Mouse (Mus musculus): Measurements from ENCODE around the gene Rimbp2. TPM values are rescaled to one million over a fixed set of nuclear protein-coding genes. Genes with fewer than 3 reads are reported as not detected.

Gene Rimbp2
- total RNA-seq, 2 experiments from 2014 or later: not detected

DNA sequence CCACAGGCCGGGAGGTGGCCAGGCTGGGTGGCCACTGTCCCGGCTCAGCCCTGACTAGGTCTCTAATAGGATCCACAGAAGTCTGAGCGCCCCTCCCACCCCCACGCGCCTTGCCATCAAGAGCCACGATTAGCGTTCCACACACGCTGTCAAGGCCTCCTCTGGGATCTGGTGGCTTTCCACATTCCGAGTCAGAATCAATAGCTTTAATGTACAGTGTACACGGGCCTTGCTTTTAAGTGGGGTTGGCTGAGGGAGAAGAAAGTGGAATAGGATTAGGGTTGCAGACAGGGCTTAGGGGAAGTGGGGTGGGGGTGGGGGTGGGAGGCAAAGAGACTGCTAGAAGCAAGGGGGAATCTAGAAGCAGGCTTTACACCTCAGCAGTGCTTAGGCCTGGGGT lies 12.8 kb downstream of the Rimbp2 start:
- ATAC-seq (replicated peaks; ENCODE audit: low FRiP score, poor library complexity, severe bottlenecking): no peak

DNA sequence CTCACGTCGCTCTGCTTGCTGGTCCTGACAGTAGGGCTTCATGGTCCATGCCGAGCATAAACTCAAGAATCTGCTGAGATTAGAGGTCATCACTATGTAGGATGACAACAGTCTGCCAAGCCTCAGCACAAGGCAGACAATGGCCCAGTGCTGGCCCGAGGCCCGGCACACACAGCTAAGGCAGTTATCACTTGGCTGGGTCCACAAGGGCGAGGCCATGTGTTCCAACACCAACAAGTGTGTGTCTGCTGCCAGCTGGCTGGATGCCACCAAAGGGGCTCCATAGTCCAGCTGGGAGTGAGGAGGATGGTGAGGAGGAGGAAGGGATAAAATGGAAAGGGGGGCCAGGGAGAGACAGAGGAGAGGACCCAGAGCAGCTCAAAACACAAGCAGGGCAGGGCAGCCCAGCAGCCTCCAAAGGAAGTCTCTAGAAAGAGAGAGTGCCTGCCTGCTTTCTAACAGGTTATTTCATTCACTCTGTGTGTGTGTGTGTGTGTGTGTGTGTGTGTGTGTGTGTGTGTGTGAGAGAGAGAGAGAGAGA lies 17.9 kb downstream of the Rimbp2 start:
- ATAC-seq (replicated peaks; ENCODE audit: low FRiP score, poor library complexity, severe bottlenecking): no peak

DNA sequence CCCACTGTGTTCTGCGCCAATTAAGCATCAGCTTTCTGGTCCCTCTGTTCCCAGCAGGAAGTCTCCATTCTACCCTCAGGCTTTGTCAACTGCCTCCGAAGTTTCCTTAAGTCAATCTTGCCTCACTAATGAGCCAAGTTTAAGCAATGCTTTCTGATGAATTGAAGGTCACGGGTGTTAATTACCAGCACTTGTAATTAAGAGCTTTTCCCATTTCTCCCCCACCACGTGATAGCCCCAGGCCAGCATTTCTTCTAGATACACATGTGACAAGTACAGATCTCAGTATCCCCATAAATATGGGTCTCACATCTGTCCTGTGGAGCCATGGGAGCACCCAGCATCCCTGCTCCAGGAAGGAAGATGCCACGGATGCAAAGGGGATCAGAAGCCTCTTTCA lies 20.5 kb downstream of the Rimbp2 start:
- no peak for ATAC-seq (replicated peaks; ENCODE audit: low FRiP score, poor library complexity, severe bottlenecking)

DNA sequence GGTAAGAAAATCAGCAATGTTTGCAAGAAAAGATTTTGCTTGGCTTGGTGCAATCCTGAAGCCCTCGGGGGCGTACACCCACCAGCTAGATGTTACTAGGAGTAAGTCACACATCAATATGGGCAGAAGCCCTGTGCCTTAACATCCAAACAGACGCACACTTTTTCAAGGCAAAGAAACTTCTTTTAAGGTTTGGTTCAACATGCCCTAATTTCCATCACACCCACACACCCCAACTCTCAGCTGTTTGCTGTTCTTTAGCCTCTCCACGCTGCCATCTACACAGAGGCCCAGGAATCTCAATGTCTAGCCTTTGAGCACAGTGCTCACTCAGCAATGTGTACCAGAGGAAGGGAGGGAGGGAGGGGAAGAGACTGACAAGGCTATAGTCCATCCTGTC lies 28.2 kb downstream of the Rimbp2 start:
- ATAC-seq (replicated peaks; ENCODE audit: low FRiP score, poor library complexity, severe bottlenecking): no peak

DNA sequence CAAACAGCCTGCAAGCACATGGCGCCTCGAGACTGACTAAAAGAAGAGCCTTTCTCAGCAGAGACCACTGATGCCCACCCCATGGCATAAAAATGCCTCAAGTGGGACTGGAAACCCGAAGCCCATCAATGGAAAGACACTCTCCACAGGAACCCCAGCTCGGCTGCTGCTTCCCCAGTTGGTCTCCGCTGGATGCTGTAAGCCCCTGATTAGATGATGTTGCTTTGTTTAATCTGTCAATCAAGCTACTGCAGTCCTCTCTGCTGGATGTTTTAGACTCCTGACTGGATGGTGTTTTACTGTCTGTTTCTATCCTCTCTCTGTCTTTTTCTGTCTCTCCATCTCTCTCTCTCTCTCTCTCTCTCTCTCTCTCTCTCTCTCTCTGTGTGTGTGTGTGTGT lies 33.2 kb downstream of the Rimbp2 start:
- ATAC-seq (replicated peaks; ENCODE audit: low FRiP score, poor library complexity, severe bottlenecking): no peak

DNA sequence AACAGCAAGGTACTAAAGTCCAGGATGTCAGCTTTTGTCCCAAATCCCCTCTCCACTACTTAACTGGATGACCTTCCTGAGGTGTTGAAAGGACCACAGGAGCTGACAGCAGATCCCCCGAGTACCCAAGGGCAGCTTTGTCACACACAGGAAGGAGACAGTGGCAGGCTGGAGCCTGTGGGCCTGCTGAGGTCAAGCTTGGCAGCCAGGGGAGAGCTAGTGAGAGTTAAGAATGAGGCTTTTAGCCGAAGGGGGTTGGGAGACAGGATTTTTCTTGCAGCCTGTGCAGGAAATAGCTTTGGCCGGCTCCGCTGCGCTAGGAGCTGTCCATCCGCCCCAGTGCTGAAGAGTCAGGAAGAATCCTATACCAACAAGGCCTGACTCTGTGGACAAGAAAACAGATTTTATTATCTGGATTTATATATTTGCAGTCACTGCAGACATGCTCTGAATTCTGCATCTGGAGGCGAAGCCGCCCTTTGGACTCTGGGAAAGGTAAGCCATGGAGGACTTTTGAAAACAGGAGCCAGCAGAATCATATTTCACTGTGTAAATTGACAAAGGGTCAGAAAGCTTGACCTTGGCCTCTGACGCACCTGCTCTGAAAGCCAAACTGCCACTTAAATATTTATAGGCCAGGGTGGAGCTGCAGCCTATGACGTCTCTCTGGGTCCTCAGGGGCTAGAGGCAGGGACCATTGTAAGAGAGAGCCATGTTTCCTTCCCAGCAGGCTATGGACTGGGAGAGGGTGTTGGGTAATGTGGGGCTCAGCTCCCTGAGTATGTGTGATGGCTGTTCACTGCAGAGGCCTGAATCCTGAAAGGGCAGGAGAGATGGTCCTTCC lies 35.9 kb downstream of the Rimbp2 start:
- no peak for ATAC-seq (replicated peaks; ENCODE audit: low FRiP score, poor library complexity, severe bottlenecking)

DNA sequence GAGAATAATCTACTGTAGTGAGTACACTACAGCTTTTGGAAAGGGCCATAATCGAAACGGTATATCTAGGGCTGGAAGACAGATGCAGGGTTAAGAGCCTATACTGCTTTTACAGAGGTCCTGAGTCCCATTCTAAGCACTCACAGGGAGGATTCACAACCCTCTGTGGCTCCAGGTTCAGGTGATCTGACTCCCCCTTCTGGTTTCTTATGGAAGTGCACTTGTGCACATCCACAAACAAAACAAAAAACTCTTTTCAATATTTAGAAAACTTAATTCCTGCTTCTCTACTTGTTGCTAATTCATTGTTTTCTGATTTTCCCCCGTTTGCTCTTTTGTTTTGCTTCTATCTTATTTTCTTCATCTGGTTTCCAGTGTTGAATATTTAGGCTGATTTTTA lies 39.5 kb downstream of the Rimbp2 start:
- no peak for ATAC-seq (replicated peaks; ENCODE audit: low FRiP score, poor library complexity, severe bottlenecking)

DNA sequence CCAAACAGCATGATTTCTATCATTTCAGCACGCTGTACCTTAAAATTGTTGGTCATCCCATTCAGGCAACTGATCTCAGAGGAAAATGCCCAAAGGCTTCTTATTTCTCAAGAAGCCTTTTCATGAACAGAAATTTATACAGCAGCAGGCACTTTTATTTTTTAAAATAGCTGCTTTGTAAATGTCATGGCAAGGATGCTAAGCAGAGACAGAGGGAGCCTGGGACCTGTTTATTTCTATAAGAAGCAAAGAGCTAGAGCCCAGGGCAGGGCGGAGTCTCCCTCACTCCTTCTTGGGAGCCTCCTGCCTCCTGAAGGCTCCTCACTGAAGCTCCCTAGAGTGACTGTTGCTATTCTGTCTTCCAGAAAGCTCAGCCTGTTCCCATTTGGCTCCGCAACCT lies 40.9 kb downstream of the Rimbp2 start:
- no peak for ATAC-seq (replicated peaks; ENCODE audit: low FRiP score, poor library complexity, severe bottlenecking)

DNA sequence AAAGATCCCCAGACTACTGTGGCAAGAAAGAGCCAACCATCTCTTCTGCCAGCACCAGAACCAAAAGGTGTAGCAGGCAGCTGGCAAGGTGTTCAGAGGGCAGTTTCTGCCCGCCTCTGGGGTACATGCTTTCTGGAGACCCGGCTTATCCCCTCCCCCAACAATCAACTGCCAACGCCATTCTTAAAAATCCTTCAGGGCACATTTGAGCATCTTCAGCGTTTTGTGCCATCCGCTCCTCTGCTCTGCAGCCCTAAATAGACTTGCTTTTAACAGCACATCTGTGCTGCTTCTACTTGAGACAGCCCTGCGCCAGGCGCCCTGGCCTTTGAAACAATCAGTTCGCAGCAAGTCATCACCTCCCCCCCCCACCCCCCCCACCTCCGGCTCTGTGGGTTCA lies 41.7 kb downstream of the Rimbp2 start:
- ATAC-seq (replicated peaks; ENCODE audit: low FRiP score, poor library complexity, severe bottlenecking): no peak

DNA sequence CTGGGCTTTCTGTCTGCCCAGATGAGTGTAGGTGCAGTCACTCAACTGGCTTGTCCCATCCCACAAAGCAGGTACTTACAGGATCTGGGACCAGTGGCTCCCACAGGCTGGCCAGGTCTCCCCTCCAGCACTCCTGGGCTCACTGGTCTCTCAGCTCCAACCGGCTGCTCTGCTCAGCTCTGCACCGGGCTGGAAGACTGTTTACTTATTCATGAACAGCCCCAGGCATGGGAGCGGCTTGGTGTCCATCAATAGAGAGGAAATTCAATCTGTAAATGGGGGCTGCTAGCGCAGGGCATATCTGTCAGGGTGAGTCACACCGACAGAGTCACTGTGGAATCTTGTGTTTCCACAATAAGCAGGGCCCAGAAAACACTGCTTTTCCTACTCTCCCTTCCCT lies 49.2 kb downstream of the Rimbp2 start:
- no peak for ATAC-seq (replicated peaks; ENCODE audit: low FRiP score, poor library complexity, severe bottlenecking)

DNA sequence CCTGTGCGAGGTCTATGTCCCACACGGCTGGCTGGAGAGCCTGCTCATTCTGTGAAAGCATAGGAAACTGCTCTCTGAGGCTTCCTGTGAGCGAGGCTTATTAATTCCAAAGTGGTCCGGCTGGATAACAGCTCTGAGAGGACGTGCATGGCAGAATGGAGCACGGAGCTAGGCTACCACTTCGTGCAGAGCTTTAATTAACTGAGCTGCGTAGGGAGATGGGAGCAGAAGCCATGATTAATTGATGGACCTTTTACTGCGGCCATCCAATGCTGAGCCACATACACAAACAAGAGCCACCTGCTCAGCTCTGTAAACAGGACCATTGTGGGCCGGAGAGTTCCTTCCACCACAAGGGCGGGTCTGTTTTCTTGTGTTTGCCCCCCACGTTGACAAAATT lies 50.2 kb downstream of the Rimbp2 start:
- no peak for ATAC-seq (replicated peaks; ENCODE audit: low FRiP score, poor library complexity, severe bottlenecking)

DNA sequence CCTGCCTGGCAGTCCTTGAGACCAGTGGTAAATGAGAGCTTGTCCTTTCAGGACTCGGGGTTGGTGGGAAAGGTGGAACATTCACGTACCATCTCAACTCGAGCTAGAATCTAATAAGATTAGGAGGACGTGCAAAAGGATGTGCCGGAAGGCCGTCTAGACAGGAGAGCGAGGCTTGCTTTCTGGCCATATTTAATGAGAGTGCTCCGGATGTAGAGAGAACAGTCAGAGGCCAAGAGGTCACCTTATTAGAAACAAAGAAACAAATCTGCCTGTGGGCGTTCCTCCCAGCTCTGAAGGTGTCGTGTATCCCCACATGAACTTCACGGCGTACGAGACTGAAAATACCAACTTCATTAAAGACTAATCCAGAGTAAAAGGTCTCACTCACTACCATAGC lies 53.3 kb downstream of the Rimbp2 start:
- no peak for ATAC-seq (replicated peaks; ENCODE audit: low FRiP score, poor library complexity, severe bottlenecking)

DNA sequence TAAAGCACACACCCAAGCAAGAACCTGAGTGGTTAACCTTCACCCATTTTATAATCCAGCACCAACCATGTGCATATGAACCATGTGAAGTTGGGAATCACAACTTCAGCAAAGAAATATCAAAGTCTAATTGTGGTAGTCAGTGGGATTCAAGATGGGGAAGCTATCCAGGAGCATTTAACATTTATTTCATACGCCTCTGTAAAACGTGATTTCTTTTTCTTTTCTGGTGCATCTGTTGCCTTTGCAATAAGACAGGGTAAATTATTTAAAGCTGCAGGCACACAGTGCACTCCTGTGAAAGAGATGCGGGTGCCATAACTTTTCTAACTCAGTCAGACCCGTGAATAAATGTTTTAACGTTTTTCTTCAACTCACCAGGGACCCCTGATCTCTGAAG lies 58.4 kb downstream of the Rimbp2 start:
- ATAC-seq (replicated peaks; ENCODE audit: low FRiP score, poor library complexity, severe bottlenecking): no peak

DNA sequence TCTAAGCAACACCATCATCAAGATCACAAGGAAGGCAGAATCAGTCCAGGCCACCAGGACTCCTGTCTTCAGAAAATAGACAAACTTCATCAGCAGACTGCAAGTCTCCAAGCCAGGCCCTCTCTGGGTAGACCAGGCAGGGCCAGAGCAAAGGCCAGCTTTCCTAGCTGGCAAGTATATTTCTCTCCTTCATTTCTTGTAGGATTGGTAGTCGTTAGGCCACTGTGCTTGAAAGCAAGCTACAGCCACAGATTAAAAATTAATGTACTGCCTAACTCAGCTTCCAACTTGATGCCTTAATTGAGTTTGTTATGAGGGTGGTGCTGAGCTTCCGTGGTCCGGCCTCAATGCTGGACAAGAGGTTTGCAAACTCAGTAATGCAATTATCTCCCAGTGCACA lies 65.7 kb downstream of the Rimbp2 start:
- ATAC-seq (replicated peaks; ENCODE audit: low FRiP score, poor library complexity, severe bottlenecking): no peak

DNA sequence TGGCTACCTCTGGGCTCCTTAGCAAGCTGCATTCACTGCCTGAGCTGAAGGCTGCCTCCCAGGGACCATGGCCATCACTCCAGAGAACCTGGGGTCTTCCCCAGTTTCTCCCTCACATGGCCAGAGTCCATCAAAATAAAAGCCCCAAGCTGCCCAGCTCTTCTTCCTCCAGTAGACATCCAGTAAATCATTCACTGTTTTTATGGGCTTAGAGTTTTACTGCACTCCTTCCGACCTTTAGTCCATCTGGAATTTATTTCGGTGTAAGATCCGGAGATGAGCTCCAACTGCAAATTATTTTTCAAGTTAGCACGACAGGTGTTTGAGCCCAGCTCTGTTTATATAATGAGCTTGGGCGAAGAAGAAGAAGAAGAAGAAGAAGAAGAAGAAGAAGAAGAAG lies 69.0 kb downstream of the Rimbp2 start:
- no peak for ATAC-seq (replicated peaks; ENCODE audit: low FRiP score, poor library complexity, severe bottlenecking)

DNA sequence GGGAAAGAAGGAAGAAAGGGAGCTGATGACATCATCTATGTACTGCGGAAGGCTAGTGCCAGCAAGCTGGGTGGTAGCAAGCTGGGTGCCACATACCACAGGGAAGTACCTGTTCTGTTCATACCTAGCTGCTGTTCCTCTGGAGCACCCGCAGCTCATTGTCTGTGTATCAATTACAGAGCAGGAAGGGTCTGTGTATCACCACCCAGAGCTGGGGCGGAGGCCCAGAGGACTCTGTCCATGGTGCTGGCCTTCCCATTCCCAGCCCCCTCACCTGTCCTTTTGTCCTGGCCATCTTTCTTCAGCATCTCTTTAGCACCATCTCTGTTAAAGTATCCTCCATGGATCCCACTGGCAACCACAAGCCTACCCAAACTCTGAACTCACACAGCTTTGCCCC lies 74.2 kb downstream of the Rimbp2 start:
- no peak for ATAC-seq (replicated peaks; ENCODE audit: low FRiP score, poor library complexity, severe bottlenecking)

DNA sequence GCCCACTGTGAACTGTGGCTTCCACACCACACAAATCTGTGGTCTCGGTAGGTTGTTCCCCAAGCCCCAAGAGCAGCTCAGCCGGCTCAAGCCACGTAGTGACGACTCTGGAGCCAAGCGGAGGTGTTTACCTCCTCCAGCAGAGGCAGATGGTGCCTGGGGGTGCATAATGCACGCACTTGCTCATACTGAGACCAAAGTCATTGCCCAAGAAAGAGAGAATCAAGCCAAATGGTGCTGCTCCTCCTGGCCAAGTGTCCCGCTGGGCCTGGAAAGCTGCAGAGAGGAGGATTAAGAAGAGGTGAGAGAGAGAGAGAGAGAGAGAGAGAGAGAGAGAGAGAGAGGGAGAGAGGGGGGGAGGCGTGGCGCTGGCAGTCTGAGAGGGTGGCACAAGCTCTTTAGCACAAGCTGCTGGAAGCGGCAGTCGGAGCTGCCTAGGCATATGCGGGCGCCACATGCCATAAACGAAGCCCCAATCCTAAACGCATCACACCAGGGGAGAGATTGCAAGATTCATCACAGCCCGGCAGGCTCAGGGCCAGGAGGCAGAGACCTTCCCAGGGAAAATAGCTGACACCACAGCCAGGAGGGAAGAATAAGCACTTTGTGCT lies 75.8 kb downstream of the Rimbp2 start:
- ATAC-seq (replicated peaks; ENCODE audit: low FRiP score, poor library complexity, severe bottlenecking): no peak

DNA sequence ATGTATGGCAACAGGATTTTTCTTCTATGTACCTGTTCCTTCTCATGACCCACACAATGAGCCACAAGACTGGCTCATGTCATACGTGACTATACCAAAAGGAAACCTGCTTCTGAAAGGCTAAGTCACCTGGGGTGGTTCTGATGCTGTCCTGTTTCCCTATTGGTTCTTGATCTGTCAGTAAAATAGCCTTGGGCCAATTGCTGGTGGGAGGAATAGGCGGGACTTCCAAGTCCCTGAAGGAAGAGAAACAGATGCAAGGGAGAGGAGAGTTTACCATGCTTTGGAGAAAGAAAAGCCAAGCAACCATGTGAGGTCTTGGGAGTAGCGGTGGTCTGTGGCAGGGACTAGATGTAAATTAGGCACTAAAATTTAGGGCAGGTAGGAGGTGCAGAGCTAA lies 81.6 kb downstream of the Rimbp2 start:
- ATAC-seq (replicated peaks; ENCODE audit: low FRiP score, poor library complexity, severe bottlenecking): no peak

DNA sequence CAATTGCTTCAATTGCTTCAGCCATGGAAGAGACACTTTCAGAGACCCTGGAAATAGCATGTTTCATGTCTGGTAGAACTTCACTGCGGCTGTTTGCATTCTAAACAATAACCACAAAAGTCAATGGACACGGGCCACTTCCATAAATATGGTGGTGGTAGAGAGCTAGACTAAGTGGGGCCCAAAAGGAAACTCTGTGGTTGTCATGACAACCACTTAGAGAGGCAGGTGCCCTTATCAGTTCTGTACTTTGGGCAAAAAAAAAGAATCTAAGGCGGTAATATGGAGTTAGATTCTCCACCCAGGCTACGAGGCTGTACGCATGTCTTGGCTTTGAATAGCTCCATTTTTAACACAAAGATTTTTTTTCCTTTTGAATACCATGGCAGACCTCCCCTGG lies 86.5 kb downstream of the Rimbp2 start:
- ATAC-seq (replicated peaks; ENCODE audit: low FRiP score, poor library complexity, severe bottlenecking): no peak

DNA sequence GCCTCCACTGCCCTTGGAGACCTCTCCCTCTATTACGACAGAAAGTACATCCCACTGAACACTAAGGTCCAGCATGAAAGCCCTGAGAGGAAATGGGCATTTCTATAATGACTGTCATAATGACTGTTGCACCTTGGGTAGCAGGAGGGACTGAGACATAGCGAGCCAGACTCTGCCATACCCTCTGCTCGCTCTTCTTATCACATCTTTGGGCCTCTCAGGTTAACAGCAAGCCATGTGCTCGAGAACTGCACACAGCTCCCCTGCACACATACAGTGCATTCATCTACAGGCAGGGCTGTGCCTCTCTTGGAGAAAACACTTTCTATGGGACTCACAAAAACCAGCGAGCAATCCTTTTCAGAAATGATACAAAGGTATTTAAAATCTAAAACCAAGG lies 87.0 kb downstream of the Rimbp2 start:
- no peak for ATAC-seq (replicated peaks; ENCODE audit: low FRiP score, poor library complexity, severe bottlenecking)

DNA sequence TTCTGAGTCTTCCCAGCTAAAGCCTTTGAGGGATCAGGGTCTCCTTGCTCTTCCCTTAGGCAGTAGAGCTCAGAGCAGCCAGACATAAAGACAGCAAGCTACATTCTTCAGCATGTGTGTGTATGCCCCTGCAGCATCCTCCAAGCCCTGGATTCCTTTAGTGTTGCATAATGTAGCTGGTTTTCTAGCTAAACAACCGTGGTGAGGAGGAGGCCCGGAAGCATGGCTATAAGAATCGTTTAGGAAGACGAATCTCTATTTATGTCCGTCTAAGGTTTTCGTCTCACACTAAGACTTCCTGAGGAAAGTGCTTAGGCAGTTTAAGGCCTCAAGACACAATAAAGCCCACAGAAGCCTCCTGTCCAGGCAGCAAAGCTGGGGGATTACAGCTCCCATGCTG lies 89.8 kb downstream of the Rimbp2 start:
- ATAC-seq (replicated peaks; ENCODE audit: low FRiP score, poor library complexity, severe bottlenecking): no peak

DNA sequence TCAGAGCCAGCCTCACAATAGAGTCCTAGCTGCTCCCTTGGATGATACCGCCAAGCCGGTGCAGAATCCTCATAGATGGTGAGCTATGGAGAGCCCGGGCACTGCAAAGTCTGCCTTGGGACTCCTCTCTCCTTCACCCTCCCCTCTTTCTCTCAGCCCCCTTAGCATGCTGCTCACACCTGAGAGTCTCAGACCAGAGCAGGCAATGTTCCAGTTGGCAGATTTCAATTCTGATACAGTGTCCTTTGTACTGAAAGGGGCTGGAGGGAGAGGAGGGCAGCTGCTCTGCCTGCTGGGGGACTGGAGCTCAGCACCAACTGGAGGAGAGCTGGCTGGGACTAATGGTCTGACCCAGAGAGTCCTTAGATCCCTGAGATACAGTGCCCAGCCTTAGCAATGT lies 92.4 kb downstream of the Rimbp2 start:
- no peak for ATAC-seq (replicated peaks; ENCODE audit: low FRiP score, poor library complexity, severe bottlenecking)
